Mouse (Mus musculus) cerebellum, adult 2 months (tissue): Measurements from ENCODE around the gene Spns2. TPM values are rescaled to one million over a fixed set of nuclear protein-coding genes. Genes with fewer than 3 reads are reported as not detected.

Experiments used
- DNase-seq, 2 experiments: peaks; one replicate each; pipeline ENCODE4 v3.0.0; 2021
- H3K27ac ChIP-seq: fragments of 200-500 bp; 2 replicates; pipeline ENCODE4 v1.5.1; 2012; ENCODE audit warnings: low read length, control low read depth, inconsistent platforms; ENCODE audit not compliant: insufficient read depth
- H3K27me3 ChIP-seq: fragments of 200-500 bp; 2 replicates; pipeline ENCODE4 v1.6.1; 2012; ENCODE audit warnings: inconsistent platforms, mild to moderate bottlenecking, low read length, moderate library complexity; ENCODE audit not compliant: control insufficient read depth, insufficient read depth
- H3K4me1 ChIP-seq: fragments of 200-500 bp; 2 replicates; pipeline ENCODE4 v1.6.1; 2011; ENCODE audit warnings: low read length; ENCODE audit not compliant: control insufficient read depth, insufficient read depth
- H3K4me3 ChIP-seq: fragments of 200-500 bp; replicated peaks from 2 replicates; pipeline ENCODE3; 2011; ENCODE audit warnings: mild to moderate bottlenecking, low read depth, low read length, control low read depth; ENCODE audit not compliant: insufficient read depth
- CTCF ChIP-seq: fragments of 200-500 bp; IDR thresholded peaks from 2 replicates; pipeline ENCODE4 v1.5.1; 2011; ENCODE audit warnings: low read depth, mild to moderate bottlenecking, control low read depth, low read length, moderate library complexity, borderline replicate concordance; ENCODE audit not compliant: insufficient read depth
- POLR2A ChIP-seq: fragments of 200-500 bp; IDR thresholded peaks from 2 replicates; pipeline ENCODE4 v1.6.1; 2011; ENCODE audit warnings: low read length, control low read depth, borderline replicate concordance; ENCODE audit not compliant: insufficient read depth
- WGBS: fragments of 180-500 bp; shearing (Covaris S2); methylation state at CpG from one replicate; pipeline ENCODE4 v1.1.7; 2018; 5-methylcytosine and 5-hydroxymethylcytosine counted together
- polyA plus RNA-seq: library from polyadenylated mRNA; depleted of rRNA; stranded (reverse); fragments of >200 nt; gene quantifications from 2 replicates; pipeline ENCODE4 v1.2.3, GENCODE M21; 2012; rRNA removed

Gene Spns2
- 55.3 and 59.5 TPM in 2 replicates for polyA plus RNA-seq

DNA sequence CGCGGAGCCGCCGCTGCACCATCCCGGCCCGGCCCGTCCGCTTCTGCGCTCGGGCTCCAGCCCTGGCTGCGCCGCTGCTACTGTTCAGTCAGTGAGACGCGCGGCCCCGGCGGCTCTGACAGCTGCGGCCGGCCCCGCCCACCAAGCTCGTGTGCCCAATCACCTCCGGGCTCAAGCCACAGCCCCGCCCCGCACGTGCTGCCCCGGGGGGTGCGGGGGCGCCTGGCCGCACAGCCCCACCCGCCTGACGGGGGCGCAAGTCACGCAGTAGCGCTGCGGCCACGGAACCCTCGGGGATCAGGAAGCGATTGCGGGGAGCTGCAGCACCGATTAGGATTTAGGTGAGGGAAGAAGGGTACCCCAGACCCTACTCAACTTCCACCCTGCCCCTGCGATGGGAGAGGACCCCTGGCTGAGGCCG, at the start of gene Spns2:
Spns2 (minus strand) TSS at position 24 of the 421 bp plus-strand sequence.
- Histone ChIP-seq H3K27me3 (no peaks in the 10 kb centered on the region), H3K27ac (peak within 1 kb of the TSS; percentile 50; the same call in 1 of the 2 replicates), H3K4me1 (no peaks in the 10 kb centered on the region), H3K4me3 (peak within 1 kb of the TSS; percentile 55)
- TF ChIP-seq POLR2A (0 out of 2 replicates have a peak, but pooled peaks have one; percentile 35), CTCF (no peak)
- WGBS: under 1% methylated on average over 39 of the region's 42 CpGs
- peak; percentile 75 to 82 for DNase-seq

- Histone ChIP-seq H3K4me3 (no peak overlapping the region), H3K27me3 (no peaks in the 10 kb centered on the region), H3K4me1 (0 out of 2 replicates have a peak, but pooled peaks cover 2% of the 10 kb centered on the region), H3K27ac (no peak overlapping the region)
- DNase-seq: no peak
- TF ChIP-seq CTCF: no peak
- no peak for TF ChIP-seq POLR2A
- WGBS: 93% methylated on average over 7 of the region's 7 CpGs
Measured at GRCm38 (mm10) chr11:72538811-72539210, 49.1 kb upstream of the Spns2 start.

GRCm38 (mm10) chr11:72538037-72538755, 48.5 kb upstream of the Spns2 start:
- Histone ChIP-seq H3K27ac (no peak overlapping the region), H3K4me1 (0 out of 2 replicates have a peak, but pooled peaks cover 2% of the 10 kb centered on the region), H3K4me3 (no peak overlapping the region), H3K27me3 (no peaks in the 10 kb centered on the region)
- no peak for DNase-seq
- no peak for TF ChIP-seq POLR2A
- no peak for TF ChIP-seq CTCF
- 54% methylated on average over 8 of the region's 8 CpGs for WGBS

GRCm38 (mm10) chr11:72537503-72537902, 47.8 kb upstream of the Spns2 start:
- H3K4me3 ChIP-seq: no peak overlapping the region
- no peaks in the 10 kb centered on the region for H3K27me3 ChIP-seq
- WGBS: 93% methylated on average over 2 of the region's 2 CpGs
- no peak for DNase-seq
- H3K4me1 ChIP-seq: 0 out of 2 replicates have a peak, but pooled peaks cover 2% of the 10 kb centered on the region
- TF ChIP-seq CTCF (no peak), POLR2A (no peak)
- no peak overlapping the region for H3K27ac ChIP-seq

DNA sequence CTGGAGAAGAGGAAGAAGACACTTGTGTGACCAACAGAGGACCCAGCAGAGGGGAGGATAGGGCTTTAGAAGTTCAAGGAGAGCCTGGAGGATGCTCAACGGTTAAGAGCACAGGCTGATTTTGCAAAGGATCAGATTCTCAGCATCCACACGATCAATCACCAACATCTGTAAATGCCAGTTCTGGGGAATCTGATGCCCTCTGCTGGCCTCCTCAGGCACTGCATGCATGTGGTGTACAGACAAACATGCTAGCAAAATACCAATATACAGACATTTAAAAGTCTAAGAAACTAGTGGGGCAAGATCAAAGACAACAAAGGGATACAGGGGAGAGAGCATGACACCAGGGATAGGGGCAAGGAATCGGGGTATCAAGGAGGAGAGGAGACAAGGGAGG, 45.8 kb upstream of the Spns2 start:
- Histone ChIP-seq H3K4me3 (no peak overlapping the region), H3K4me1 (0 out of 2 replicates have a peak, but pooled peaks cover 2% of the 10 kb centered on the region), H3K27me3 (no peaks in the 10 kb centered on the region), H3K27ac (no peak overlapping the region)
- WGBS: 83% methylated on average over 3 of the region's 3 CpGs
- TF ChIP-seq POLR2A (no peak), CTCF (peak; percentile 44; the same call in 1 of the 2 replicates)
- no peak for DNase-seq

DNA sequence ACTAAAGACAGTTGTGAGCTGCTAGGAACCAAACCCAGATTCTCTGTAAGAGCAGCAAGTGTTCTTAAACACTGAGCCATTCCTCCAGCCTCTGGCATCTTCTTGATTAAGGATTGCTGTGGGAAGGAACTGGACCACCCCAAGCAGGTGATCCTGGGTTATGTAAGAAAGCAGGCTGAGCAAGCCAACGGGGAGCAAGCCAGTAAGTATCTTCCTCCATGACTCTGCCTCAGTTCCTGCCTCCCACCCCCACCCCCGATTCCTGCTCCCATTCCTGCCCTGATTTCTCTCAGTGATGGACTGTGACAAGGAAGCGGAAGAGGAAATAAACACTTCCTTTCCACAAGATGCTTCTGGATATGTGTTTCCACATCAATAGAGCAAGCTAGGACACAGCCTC, 43.2 kb upstream of the Spns2 start:
- H3K27ac ChIP-seq: no peak overlapping the region
- H3K4me1 ChIP-seq: no peaks in the 10 kb centered on the region
- H3K4me3 ChIP-seq: no peak overlapping the region
- DNase-seq: no peak
- TF ChIP-seq CTCF (no peak), POLR2A (no peak)
- WGBS: 80% methylated on average over 3 of the region's 3 CpGs
- H3K27me3 ChIP-seq: no peaks in the 10 kb centered on the region

DNA sequence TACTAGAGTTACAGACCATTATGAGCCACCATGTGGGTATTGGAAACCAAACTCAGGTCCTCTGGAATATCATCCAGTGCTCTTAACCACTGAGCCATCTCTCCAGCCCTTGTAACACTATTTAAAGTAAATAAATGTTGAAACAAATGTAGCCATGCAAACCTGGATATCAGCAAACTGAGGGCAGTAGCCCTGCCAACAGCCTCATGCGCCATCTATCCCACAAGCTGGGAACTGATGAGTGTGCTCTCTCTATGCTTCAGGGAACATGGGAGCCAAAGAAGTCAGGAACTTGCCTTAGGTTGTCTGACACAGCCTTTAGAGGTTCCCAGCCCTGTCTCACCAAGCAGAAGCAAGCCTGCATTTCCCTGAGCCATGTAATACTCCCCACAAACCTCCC, 41.9 kb upstream of the Spns2 start:
- H3K4me3 ChIP-seq: no peak overlapping the region
- no peaks in the 10 kb centered on the region for H3K4me1 ChIP-seq
- no peak overlapping the region for H3K27ac ChIP-seq
- DNase-seq: no peak
- TF ChIP-seq CTCF (peak; percentile 25; the same call in 1 of the 2 replicates), POLR2A (no peak)
- no peaks in the 10 kb centered on the region for H3K27me3 ChIP-seq
- 90% methylated on average over 1 of the region's 1 CpGs for WGBS

DNA sequence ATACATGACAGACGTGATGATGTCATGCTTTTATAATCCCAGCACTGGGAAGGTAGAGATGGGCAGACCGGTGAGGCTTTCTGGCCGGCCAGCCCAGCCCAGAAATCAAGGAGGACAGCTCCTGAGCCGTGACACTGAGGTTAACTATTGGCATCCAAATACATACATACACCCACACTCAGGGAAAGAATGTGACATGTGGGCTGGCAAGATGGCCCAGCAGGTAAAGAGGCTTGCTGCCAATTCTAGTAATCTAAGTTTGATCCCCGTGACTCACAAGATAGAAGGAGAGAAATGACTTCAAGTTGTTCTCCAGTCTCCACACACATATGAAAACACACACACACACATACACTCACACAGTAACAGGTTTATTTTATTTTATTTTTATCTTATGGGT, 41.4 kb upstream of the Spns2 start:
- H3K4me1 ChIP-seq: 0 out of 2 replicates have a peak, but pooled peaks cover 2% of the 10 kb centered on the region
- WGBS: 26% methylated on average over 5 of the region's 5 CpGs
- peak in 1 of 2 experiments; percentile 26 for DNase-seq
- no peak overlapping the region for H3K4me3 ChIP-seq
- no peak for TF ChIP-seq CTCF
- no peak for TF ChIP-seq POLR2A
- H3K27me3 ChIP-seq: no peaks in the 10 kb centered on the region
- no peak overlapping the region for H3K27ac ChIP-seq
